Mouse (Mus musculus): Measurements from ENCODE around the gene Stn1.

GRCm38 (mm10) chr19:47465467-47465866, 71.8 kb downstream of the Stn1 start:
- no peak for TF ChIP-seq EP300 (IDR thresholded peaks at IDR 0.05; ENCODE audit: low read depth)
- peak; percentile 55 for TF ChIP-seq CTCF (IDR thresholded peaks at IDR 0.05; ENCODE audit: low read depth)

Data from liver, embryonic 14.5 days (tissue).